Mouse (Mus musculus) cerebral cortex, adult 2 months (tissue): ENCODE results near the gene Wdr47.

Experiments
- WGBS: fragments of 180-500 bp; shearing (Covaris S2); methylation state at CpG from one replicate; pipeline ENCODE4 v1.1.7; 2018; 5-methylcytosine and 5-hydroxymethylcytosine counted together

The Wdr47 gene

DNA sequence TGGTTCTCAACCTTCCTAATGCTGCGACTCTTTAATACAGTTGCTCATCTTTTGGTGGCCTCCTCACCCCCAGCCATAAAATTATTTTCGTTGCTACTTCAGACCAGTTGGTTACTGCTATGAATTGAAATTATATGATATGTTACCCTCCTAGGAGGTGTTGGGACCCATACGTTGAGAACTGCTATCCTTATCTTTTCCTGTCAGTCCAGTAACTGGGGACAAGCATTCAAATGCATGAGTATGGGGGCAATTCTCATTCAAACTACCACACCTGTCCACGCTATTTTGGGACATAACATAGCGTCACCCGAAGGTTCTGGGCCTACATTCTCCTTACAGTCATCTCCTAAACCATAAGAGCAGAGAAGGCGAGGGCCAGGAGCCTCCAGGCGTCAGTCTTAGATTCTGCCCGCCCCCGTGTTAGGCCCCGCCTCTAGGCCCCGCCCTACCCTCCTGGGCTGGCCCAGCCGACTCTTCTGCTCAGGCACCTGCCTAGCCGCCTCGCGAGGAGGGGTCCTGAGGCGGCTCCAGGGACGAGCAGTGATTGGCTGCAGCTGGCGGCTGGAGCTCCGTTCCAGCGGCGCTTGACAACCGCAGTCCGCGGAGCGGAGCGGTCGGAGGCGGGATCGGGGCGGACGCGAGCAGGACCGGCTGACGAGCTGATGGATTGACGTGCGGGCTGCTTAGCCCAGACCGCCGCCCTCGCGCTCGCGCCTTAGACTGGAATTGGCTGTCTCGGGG, at the start of gene Wdr47:
Gene Wdr47 (plus strand): TSS at position 494 of the 744 bp plus-strand sequence.
- WGBS = 5% methylated on average over 44 of the region's 44 CpGs

DNA sequence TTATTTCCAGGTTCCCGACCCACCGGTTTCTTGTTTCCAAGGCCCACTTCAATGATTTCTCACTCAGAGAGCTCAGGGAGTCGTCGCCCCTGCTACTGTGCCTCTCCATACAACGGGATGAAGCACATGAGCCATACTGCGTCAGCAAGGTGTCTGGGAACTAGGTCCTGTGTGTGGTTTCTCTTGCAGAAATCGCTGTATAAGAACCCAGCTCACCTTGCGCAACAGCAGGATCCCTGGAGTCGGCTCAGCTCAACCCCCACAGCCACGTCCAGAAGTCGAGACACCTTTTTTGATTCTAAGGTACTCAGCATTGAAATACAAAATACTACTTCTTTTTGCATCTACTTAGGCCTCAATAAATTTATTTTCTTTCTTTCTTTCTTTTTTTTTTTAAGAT, 48.8 kb upstream of the Wdr47 start:
- WGBS = 87% methylated on average over 11 of the region's 11 CpGs

DNA sequence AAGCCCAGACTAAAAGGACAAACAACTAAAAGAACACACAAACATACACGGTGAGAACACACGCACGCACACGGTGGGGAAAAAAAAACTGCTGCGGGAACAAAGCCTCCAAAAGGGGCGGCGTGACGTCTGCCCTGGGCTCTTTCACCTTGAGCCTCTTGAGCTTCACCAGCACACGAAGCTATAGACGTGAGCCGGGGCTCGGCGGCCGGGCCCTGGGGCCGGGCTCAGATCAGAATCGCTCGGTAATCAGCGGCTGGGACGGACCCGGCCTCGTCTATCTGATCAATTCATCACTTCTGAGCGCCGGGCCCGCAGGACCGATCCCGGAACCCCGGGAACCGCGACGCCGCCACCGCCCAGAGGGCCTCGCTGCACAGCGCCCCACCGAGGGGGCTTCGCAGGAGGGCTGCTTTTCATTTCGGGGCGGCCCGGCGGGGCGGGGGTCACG, 36.9 kb upstream of the Wdr47 start:
- under 1% methylated on average over 42 of the region's 42 CpGs for WGBS

DNA sequence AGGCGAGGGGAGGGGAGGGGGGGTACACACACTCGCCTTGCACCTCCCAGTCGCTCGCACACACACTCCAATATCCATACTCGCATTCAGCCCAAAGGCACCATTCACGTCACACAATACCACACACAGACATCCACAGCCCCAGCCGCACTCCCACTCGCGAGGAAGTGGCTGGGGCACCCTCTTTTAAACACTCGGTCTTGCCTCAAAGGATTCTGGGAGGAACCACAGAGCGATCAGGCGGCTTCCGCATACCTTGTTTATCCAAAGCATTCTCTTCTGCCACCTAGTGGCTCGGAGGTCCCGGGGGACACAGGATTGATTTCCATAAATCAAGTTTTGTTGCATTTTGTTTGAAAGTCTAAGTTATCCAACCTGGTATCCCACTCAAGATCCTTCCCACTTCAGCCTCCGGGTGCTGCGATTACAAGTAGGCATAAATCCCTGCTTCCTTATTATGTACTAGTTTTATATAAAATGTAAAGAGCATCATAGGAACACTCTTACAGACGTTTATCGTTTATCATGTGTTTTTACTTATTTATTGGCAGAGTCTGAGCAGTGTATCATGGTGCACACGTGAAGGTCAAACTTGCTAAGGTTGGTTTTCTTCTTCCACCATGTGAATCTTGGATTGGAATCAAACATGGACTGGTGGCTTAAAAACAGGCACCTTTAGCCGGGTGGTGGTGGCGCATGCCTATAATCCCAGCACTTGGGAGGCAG, 36.3 kb upstream of the Wdr47 start:
- 18% methylated on average over 22 of the region's 22 CpGs for WGBS

DNA sequence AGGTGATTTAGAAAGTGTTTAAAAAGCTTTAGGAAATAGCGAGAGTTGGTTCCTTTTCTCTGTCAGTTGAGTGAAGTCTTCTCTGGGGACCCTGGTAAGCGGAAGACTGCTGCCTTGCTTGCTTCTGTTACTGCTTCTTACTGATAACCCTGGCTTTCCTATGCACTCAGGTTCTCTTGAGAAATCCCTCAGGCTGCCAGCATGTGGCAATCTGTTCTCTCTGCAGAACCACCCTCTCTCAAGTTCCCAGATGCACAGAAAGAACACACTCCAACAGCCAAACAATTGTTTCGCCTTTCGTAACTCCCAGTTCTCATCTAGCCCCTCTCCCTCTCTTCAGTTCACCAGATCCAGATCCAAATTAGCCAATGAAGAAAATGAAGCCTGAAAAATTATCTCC, 33.2 kb upstream of the Wdr47 start:
- WGBS = 91% methylated on average over 4 of the region's 4 CpGs

DNA sequence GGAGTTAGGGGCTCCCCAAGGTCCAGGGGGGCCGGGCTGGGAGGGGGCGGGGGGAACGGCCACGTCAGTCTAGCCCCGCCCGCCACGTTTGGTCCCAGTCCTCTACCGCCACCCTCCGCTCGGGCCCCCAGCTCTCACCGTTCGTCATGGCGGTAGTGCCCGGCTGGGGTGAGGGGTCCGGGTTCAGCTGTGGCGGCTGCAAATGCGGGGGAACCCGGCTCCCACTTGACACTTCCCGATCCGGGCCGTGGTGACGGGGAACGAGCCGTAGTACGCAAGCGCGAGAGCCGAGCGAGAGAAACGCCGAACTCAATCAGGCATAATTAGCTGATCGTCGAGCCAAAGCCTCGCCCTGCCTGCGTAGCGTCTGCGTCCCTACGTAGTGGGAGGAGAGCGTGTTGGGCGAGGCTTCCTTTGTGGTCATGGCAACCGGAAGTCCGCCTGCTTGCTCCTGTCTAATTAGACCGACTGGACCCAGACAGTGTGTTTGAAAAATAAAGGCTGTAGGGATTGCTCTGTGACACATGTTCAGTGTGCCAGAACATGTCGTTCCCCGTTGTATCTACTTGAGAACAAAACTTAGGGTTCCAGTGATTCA, 28.8 kb upstream of the Wdr47 start, which contains the start of gene Tmem167b:
Gene Tmem167b (minus strand): TSS at position 334 of the 598 bp plus-strand sequence.
- WGBS = 0% methylated on average over 45 of the region's 45 CpGs

DNA sequence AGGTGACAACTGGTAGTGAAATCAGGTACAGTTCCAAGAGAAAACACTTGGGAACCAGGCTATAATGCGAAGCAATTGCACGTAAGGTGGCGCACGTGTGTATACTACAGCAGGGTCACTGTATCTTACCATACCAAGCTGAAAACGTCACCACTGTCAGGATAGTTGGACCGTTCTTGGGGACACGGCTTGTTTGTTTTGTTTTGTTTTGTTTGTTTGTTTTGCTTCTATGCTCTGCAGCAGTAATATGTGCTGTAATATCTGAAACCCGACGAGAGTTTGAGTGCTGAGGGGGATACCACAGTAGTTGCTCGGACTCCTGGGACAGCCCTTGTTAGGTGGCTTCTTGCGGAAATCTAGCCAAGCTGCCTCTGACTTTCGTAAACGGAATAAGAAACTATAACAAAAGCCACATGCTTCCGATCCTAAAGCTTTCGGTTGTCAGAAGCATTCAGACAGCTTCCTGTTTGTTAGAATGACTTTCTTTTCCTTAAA, 28.3 kb upstream of the Wdr47 start:
- under 1% methylated on average over 15 of the region's 15 CpGs for WGBS

DNA sequence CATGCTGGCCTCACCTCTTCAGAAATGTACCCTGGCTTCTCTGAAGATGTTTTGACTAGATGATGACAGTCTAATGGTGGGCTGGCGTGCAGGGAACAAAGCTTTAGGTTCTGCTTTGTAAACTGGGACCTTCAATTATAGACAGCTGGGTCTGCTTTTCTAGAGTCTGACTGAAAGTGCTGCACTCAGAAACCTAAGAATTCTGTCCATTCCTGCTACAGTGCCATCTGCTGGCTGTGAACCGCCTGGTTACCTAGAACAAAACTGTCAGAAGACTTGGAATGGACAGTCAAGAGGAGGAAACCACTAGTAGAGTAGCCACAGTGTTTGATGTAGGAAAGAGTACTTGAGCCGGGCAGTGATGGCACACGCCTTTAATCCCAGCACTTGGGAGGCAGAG, 27.8 kb upstream of the Wdr47 start:
- WGBS = 3% methylated on average over 4 of the region's 4 CpGs

DNA sequence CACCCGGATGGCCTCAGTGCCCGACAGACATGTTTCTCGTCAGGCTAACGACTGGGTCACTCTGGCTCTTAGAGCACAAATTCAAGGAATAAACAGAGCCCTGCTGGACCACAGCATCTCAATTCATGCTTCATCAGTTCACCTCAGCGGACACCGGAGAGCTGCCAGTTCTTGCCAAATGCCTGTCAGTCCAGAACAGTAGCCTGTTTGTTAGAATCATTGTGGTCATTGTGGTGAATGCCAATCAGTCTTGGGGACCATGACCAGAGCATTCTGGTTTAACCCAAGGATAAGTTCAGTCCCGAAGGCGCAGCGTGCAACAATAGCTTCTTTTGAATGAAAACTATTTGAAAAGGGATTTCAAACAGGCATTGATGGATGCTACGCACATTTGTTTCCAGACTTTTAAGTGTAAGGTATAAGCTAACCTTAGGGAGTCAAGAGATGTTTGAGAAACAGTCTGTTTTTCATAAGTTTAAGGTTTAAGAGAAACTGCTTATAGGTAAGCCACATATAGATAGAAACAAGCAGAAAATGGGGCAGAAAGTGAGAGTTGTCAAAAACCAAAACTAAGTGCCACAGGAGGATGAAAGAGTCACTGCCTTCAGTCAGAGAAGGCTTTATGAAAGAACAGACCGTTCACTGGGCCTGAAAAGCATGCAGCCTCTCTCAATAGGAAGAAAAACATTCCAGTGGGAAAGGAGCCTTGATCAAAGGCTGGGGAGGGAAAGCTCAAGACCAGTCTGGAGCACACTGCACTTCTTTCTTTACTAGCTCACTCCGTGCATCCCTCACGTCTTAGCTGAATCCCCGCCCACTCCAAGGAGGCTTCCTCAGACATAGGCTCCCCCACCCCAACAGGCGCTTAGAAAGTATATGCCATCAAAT, 22.8 kb upstream of the Wdr47 start:
- 40% methylated on average over 15 of the region's 15 CpGs for WGBS

DNA sequence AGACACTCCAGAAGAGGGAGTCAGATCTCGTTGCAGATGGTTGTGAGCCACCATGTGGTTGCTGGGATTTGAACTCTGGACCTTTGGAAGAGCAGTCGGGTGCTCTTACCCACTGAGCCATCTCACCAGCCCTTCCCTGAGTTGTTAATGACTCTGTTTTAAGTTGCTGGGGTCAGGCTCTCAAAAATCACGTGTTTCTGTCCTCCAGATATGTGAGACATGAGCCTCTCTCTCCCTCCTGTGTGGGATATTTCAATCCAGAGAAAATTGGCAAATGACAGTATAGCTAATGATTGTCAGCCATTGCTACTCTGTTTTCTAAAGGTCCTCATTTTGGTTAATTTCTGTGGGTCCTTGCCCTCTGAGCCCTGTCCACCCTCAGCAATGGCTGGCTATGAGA, 21.4 kb upstream of the Wdr47 start:
- WGBS = 71% methylated on average over 3 of the region's 3 CpGs

DNA sequence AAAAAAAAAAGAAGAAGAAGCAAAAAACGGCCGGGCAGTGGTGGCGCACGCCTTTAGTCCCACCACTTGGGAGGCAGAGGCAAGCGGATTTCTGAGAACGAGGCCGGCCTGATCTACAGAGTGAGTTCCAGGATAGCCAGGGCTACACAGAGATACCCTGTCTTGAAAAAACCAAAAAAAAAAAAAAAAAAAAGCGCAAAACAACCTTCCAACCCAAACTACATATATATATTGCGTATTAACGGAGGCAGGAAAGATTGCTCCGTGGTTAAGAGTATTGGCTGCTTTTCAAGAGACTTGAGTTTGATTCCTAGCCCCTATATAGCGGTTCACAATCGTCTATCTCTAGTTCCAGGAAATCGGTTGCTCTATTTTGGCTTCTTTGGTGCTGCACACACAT, 20.3 kb upstream of the Wdr47 start:
- 84% methylated on average over 14 of the region's 14 CpGs for WGBS

DNA sequence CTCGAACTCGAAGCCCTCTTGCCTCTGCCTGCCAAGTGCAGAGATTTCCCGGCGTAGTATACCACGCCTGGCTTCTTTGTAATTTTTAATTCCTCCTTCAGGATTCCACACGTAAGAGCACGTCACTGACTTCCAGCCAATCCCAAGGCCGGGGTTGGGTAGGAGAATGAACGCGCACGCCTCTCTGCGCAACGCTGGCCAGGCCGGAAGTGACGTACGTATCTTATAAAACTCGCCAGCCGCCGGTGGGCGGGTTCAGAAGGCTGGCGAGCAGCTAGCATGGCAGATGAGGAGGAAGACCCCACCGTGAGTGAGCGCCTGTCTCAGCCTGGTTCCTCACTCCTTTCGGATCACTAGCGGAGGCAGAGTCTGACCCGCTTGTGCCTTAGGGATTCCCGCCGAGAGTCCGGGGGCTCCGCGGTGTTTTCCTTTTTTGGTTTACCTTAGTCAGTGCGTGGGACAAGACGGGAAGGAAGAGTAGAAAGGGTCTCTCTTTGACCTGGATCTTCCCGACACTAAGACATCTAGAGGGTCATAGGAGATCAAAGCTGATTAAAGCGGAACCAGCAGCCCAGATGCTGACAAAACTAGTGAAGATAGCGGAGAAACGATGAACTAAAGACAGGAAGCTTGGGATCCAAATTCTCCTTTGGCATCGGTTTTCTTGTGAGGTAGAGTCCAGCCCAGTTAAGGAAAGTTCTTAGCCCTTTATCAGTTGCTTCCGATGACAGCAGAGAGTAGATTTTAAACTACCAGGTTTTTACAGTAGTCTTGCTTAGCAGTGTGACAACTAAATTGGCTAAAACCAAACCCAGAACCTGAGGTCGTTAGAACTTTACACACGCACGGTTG, 19.4 kb upstream of the Wdr47 start, which contains the start of gene Taf13:
Gene Taf13 (plus strand): TSS at position 256 of the 852 bp plus-strand sequence.
- WGBS = under 1% methylated on average over 42 of the region's 42 CpGs

DNA sequence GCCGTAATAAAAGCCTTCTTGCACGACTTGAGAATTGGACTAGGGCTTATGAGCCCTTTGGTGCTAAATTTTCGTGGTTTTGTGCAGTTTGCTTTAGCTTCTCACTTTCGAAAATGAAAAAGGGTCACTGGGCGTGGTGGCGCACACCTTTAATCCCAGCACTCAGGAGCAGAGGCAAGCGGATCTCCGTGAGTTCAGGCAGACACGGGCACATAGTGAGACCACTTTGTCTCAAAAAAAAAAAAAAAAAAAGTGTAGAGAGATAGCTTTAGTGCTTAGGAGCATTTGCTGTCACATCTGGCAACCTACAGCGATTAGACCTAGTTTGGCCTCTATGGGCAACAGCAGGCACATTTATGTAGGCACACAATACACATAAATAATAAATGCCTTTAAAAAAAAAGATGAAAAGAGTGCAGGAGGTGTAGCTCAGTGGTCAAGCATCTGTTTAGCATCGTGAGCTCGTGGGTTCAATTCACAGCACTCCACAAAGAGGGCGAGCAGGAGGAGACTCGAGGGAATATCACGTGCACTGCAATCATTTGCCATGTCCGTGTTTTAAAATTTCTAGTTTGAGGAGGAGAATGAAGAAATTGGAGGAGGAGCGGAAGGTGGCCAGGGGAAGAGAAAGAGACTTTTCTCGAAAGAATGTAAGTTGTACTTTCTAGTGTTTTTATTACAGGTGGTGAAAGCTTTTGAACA, 18.6 kb upstream of the Wdr47 start:
- 39% methylated on average over 18 of the region's 18 CpGs for WGBS

DNA sequence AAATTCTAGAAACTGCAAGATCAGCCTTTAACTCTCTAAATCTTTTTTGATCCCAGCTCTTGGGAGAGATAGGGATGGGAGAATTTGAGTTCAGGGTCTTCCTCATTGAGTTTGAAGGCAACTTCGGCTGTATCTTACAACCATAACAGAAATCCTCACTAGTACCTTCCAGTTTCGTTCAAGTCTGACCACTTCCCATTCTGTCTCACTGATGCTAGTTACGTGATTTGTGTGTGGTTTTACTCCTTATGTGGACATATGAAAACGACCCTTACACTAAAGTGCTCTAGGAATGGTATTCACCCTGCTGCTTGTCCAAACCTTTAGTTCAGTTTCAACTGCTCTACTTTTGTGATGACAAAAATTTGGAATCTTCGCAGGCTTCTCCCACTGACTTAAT, 17.1 kb upstream of the Wdr47 start:
- WGBS = 86% methylated on average over 5 of the region's 5 CpGs

DNA sequence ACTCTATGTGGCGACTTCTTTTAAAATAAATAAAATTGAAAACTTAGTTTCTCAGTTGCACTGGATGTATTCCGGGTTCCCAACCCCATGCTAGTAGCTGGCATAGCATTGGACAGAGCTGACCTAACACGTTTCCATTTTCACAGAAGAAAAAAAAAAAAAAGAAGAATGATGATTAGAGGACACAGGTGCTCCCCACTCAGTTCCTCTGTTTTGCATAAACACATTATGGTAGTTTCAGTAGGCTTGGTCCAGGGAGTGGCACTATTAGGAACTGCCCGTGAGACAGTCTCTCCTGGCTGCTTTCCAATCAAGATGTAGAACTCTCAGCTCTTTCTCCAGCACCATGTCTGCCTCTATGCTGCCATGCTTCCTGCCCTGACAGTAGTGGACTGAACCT, 6.5 kb upstream of the Wdr47 start:
- WGBS = 82% methylated on average over 4 of the region's 4 CpGs

DNA sequence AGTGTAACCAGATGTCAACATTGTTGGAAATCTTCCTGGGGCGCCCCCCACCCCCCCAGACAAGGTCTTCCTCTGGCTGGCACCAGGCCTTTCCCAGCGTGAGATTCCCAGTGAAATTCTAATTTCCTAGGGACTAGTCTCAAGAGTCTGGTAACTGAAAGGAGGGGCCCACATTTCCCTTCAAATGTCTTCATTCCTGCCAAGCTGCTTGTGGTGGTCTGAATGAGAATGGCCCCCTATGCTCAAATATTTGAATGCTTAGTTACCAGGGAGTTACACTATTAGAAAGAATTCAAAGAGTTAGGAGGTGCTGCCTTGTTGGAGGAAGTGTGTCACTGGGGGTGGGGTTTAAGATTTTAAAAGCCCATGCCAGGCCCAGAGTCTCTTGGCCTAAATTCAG, 2.6 kb upstream of the Wdr47 start:
- 74% methylated on average over 2 of the region's 2 CpGs for WGBS

DNA sequence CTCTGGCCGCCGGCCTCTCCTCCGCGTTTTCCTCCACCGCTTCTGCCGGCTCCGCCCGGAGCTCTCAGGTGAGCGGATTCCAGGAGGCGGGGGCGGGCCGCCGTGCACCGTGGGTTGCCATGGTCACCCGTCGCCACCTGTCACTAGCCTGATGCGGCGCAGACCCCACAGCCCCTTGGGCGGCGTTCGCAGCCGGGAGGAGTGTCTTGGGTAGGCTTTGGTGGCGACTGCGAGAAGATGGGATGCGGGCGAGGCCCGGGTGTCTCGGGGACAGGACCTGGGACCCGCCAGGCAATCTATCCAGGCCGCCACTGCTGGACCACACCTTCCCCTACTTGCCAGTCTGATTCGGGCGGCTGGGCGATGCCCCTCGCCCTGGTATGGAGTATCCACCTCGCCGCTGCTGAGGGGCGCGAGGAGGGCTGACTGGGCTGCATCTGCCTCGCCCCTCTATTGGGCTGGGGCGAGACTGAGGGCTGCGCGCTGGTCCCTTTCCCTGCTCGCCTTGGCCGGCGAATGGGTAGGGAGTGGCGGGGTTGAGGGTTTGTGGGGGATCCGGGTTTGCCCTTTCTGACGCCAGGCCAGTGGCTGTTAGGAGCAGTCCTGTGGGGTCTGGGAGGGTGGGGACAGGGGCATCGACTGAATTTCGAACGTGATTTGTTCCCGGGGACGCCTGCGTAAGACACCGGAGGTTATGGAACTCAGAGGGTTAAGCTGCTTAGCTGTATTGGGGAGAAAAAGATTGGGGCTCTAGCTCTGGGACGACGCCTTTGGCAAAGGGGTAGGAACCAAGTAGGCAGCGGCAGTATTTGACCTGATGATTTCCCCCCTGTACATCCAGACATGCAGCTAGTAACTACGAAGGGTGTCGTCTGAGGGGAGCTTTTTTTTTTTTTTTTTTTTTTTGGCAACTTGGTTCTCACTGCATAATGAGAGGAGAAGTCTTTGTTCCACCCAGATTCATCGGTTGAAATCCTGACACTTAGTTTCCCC, 747 bp downstream of the Wdr47 start:
- WGBS = under 1% methylated on average over 61 of the region's 61 CpGs

DNA sequence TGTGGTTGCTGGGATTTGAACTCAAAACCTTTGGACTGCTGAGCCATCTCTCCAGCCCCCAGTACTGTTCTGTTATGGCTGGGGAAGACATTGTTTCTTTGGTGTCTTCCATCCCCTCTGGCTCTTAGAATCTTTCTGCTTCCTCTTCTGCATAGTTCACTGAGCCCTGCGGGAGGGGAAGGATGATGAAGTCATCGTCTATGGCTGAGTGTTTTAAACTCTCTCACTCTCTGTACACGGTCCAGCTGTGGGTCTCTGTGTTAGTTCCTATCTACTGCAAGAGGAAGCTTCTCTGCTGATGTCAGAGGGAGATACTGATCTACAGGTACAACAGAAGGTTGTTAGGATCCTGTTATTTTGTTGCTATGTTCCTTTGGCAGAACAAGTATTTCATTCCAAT, 17.8 kb downstream of the Wdr47 start:
- WGBS = 39% methylated on average over 3 of the region's 3 CpGs

DNA sequence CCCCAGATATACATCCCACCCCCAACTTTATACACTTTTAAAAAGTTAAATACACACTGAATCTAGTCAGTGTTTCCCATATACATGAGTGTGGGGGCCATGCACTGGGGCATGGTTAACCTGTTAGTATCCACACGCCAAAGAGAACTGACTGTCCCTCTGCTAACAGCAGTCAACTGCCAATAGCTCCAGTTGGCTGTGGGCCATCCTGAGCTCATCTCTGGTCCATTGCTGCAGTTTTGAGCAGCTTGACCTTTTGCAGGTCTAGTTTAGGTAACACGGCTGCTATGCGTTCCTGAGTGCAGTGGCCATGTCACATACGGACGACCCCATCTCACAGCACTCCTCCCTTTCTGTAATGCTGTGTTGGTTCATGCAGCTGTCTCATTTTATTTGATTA, 43.7 kb downstream of the Wdr47 start:
- WGBS = 91% methylated on average over 5 of the region's 5 CpGs
